Comparison of ENCODE assay signal across 8 mouse cellular contexts in the genomic region with DNA sequence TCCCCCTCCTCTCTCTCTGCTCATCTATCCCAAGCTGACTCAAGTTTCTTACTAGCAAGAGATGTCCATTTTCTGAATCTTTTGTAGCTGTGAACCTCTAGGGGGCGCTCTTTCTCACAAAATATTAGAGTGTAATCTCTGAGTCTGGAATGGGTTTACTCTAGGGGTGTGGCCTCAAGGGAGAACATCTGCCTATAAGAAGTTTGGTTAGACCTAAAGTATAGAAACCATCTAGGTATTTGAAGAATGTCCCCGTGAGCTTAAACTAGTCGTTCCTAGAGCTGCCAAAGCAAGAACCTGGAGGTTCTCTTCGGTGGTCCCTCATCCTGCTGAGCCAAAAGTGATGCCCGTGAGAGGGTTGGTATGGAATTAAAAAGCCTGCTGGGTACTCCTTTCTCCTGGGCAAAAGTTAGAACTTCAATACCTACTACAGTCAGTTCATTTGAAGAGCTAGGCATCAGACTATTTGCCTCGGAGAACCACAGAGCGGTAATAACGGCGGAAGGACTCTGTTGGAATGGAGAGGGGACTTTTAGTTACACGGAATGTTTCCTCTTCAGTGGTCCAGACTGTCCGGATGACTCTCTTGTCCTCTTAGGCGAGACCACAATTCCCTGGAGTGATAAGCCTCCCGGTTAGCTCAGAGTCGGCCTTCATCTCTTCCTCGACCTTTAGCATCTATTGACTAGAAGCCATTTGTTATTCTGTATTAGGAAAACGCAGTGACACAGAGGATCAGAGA. TPM values are rescaled to one million over a fixed set of nuclear protein-coding genes. Genes with fewer than 3 reads are reported as not detected.
DNase-seq lines count a peak whose midpoint lies in the region; ATAC-seq and TF ChIP-seq lines count a peak whose summit lies in the region.

No protein-coding gene starts in this region.

- H3K9ac ChIP-seq in liver, embryonic 11.5 days (ENCODE audit: low read depth, low read length) = peak overlapping the region; percentile 32

- TF ChIP-seq POLR2A in myocyte (IDR thresholded peaks at IDR 0.05; ENCODE audit: insufficient read length, low read depth) = no peak

- H3K9me3 ChIP-seq in liver, embryonic 11.5 days (ENCODE audit: control insufficient read depth, low read length) = no peaks in the 10 kb centered on the region

- no peaks in the 10 kb centered on the region for H3K79me2 ChIP-seq in myocyte (ENCODE audit: control insufficient read depth, insufficient read depth)

- no peak overlapping the region for H3ac ChIP-seq in myocyte (ENCODE audit: control insufficient read depth, insufficient read length)

- H3K4me2 ChIP-seq in liver, embryonic 11.5 days = peak overlapping the region; percentile 73
- peak overlapping the region; percentile 94 for H3K4me2 ChIP-seq in myocyte (ENCODE audit: low read depth)

- 9% methylated on average over 16 of the region's 16 CpGs for WGBS in liver, embryonic 11.5 days

- no peaks in the 10 kb centered on the region for H3K4me1 ChIP-seq in liver, embryonic 11.5 days (replicated peaks; ENCODE audit: control insufficient read depth, insufficient read depth, low read length)

- peak; percentile 73 for DNase-seq in CD4-positive, CD25-positive, alpha-beta regulatory T cell, adult 2 months (ENCODE audit: low read depth, low spot score)
- DNase-seq in T-cell, adult 2 months (ENCODE audit: low spot score) = peak; percentile 48
- DNase-seq in embryo, embryonic 11 days = peak; percentile 91
- DNase-seq in heart, adult 8-10 months (ENCODE audit: low spot score) = peak; percentile 94
- peak; percentile 57 to 75 for DNase-seq in kidney, adult 8-10 months
- DNase-seq in liver, embryonic 11.5 days (ENCODE audit: low spot score) = no peak
- peak; percentile 45 for DNase-seq in thymus, postnatal 14 days

- H3K4me3 ChIP-seq in liver, embryonic 11.5 days (ENCODE audit: low read depth, low read length) = peak overlapping the region; percentile 45
- H3K4me3 ChIP-seq in myocyte = peak overlapping the region; percentile 43

- peak; percentile 67 for ATAC-seq in liver, embryonic 11.5 days (replicated peaks; ENCODE audit: low FRiP score)

- H3K36me3 ChIP-seq in liver, embryonic 11.5 days (ENCODE audit: control insufficient read depth, insufficient read depth, low read length) = no peaks in the 10 kb centered on the region
- H3K36me3 ChIP-seq in myocyte (ENCODE audit: control insufficient read depth, insufficient read depth) = no peaks in the 10 kb centered on the region

- peaks cover 9% of the 10 kb centered on the region for H3K27me3 ChIP-seq in liver, embryonic 11.5 days (replicated peaks; ENCODE audit: control insufficient read depth, insufficient read depth, low read length)
- no peaks in the 10 kb centered on the region for H3K27me3 ChIP-seq in myocyte (ENCODE audit: control insufficient read depth, insufficient read depth, insufficient read length)

- H3K27ac ChIP-seq in liver, embryonic 11.5 days (ENCODE audit: low read depth, low read length) = no peak overlapping the region

TF ChIP-seq in myocyte, 11 proteins besides CTCF, POLR2A, EP300 and RAD21:
- no peak for TF ChIP-seq MYOD1 (IDR thresholded peaks at IDR 0.05; ENCODE audit: control insufficient read depth in 1 of 3, insufficient read length in 2 of 3, low read depth in 2 of 3)
- no peak for TF ChIP-seq E2F4 (IDR thresholded peaks at IDR 0.05; ENCODE audit: insufficient read depth)
- TF ChIP-seq TCF3 (IDR thresholded peaks at IDR 0.05; ENCODE audit: insufficient read length, low read depth) = no peak
- no peak for TF ChIP-seq REST (IDR thresholded peaks at IDR 0.05; ENCODE audit: insufficient read depth, insufficient read length)
- TF ChIP-seq CEBPB (IDR thresholded peaks at IDR 0.05; ENCODE audit: insufficient read depth, poor library complexity, severe bottlenecking) = no peak
- no peak for TF ChIP-seq USF1 (IDR thresholded peaks at IDR 0.05; ENCODE audit: low read depth)
- no peak for TF ChIP-seq SRF (IDR thresholded peaks at IDR 0.05; ENCODE audit: control insufficient read depth, insufficient read length, low read depth)
- no peak for TF ChIP-seq MYOG (IDR thresholded peaks at IDR 0.05; ENCODE audit: control insufficient read depth in 1 of 3, insufficient read depth in 1 of 3, insufficient read length in 2 of 3, low read depth in 2 of 3)
- TF ChIP-seq TCF12 (IDR thresholded peaks at IDR 0.05; ENCODE audit: insufficient read depth, poor library complexity, severe bottlenecking) = no peak
- no peak for TF ChIP-seq MAX (IDR thresholded peaks at IDR 0.05; ENCODE audit: low read depth)
- no peak for TF ChIP-seq POLR2AphosphoS2 (IDR thresholded peaks at IDR 0.05; ENCODE audit: insufficient read length, low read depth)

RNA-seq across cellular contexts. Expression of a gene that starts 0.6 kb away (rescaled TPM):
- total RNA-seq in heart, adult 8-10 months (2022) = 10 to 100 TPM; 19.0 to 28.2 (median 24.9) TPM
- polyA plus RNA-seq in liver, embryonic 11.5 days (2014; fragmentation: Nextera tagmentation; extraction: Ambion mirVana) = 6.9 TPM in 2 replicates
- 0.79 TPM for polyA plus RNA-seq in myocyte (2012; fragmentation: generic; extraction: Trizol)

RNA-seq across cellular contexts. Expression of a gene that starts 35.8 kb away (rescaled TPM):
- total RNA-seq in heart, adult 8-10 months (2022) = 10 to 100 TPM; 10.1 to 11.6 (median 10.8) TPM
- polyA plus RNA-seq in liver, embryonic 11.5 days (2014; fragmentation: Nextera tagmentation; extraction: Ambion mirVana) = 28.4 and 29.2 TPM in 2 replicates
- 8.1 TPM for polyA plus RNA-seq in myocyte (2012; fragmentation: generic; extraction: Trizol)
